Mouse (Mus musculus) fibroblast of lung, adult 2 months (primary cell): Measurements from ENCODE around the gene Tex14.
"Not testable (repeated sequence)": the region's sequence is repeated elsewhere in the genome, so short reads cannot be mapped to it uniquely, and the experiment has no call there.

ENCODE experiments used
- DNase-seq: peaks from one replicate; pipeline ENCODE4 v3.0.0-alpha.2; 2011; ENCODE audit warnings: low read depth

The Tex14 gene

GRCm38 (mm10) chr11:87448476-87449199 is 43.8 kb downstream of the Tex14 start:
- DNase-seq = peak; percentile 62

- DNase-seq = no peak
Observed at GRCm38 (mm10) chr11:87449200-87449547, 44.3 kb downstream of the Tex14 start.

GRCm38 (mm10) chr11:87449847-87450246 is 45.0 kb downstream of the Tex14 start:
- DNase-seq = not testable (repeated sequence)

- not testable (repeated sequence) for DNase-seq
Observed at GRCm38 (mm10) chr11:87452779-87453178, 47.9 kb downstream of the Tex14 start.

- DNase-seq = no peak
Observed at GRCm38 (mm10) chr11:87453216-87454034, 48.6 kb downstream of the Tex14 start.

GRCm38 (mm10) chr11:87454035-87454690 is 49.3 kb downstream of the Tex14 start:
- DNase-seq = no peak

GRCm38 (mm10) chr11:87455573-87455972 is 50.7 kb downstream of the Tex14 start:
- no peak for DNase-seq

GRCm38 (mm10) chr11:87455984-87456383 is 51.1 kb downstream of the Tex14 start:
- no peak for DNase-seq

GRCm38 (mm10) chr11:87460566-87460965 is 55.7 kb downstream of the Tex14 start:
- DNase-seq = no peak

- DNase-seq = peak; percentile 9
Observed at GRCm38 (mm10) chr11:87461780-87462460, 57.1 kb downstream of the Tex14 start.

- DNase-seq = peak; percentile 54
Observed at GRCm38 (mm10) chr11:87462461-87463242, 57.8 kb downstream of the Tex14 start.

GRCm38 (mm10) chr11:87463243-87463540 is 58.3 kb downstream of the Tex14 start:
- DNase-seq = no peak

- DNase-seq = not testable (repeated sequence)
Observed at GRCm38 (mm10) chr11:87463792-87464430, 59.0 kb downstream of the Tex14 start.

GRCm38 (mm10) chr11:87465990-87466593 is 61.2 kb downstream of the Tex14 start:
- DNase-seq = no peak

GRCm38 (mm10) chr11:87467491-87468277 is 62.8 kb downstream of the Tex14 start:
- peak; percentile 12 for DNase-seq

- DNase-seq = no peak
Observed at GRCm38 (mm10) chr11:87468278-87468655, 63.4 kb downstream of the Tex14 start.

- no peak for DNase-seq
Observed at GRCm38 (mm10) chr11:87468706-87469315, 63.9 kb downstream of the Tex14 start.

- DNase-seq = peak; percentile 62
Observed at GRCm38 (mm10) chr11:87470807-87471698, 66.2 kb downstream of the Tex14 start.

- not testable (repeated sequence) for DNase-seq
Observed at GRCm38 (mm10) chr11:87471699-87471997, 66.8 kb downstream of the Tex14 start.
